Mouse (Mus musculus): ENCODE results near the gene Mrgbp. TPM values are rescaled to one million over a fixed set of nuclear protein-coding genes. Genes with fewer than 3 reads are reported as not detected.

Gene Mrgbp
- polyA plus RNA-seq (2014; fragmentation: Illumina TruSeq; extraction: RNeasy Lipid Tissue Mini Kit (QIAGEN cat#74804); ENCODE audit: low read depth, low replicate concordance): 7.9 TPM

DNA sequence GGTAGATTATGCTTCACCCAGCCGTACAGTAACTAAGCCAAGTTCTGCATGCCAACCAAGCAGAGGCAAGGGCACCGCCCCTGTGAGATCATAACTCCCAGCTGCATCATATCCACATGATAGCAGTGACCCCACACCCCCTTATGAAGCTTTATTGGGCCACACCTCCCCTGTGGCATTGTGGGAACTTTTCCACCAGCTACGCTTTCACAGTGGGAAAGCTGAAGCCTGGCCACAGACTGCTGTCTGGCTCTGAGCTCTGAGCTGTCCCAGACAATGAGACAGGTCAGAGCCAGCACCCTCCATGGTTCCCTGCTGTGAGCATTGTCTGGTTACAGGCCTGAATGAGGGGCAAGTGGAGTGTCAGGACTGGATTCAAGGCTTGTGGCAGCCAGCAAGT lies at the start of gene Mrgbp:
Gene Mrgbp, plus strand, starts transcription at position 303 of the 400 bp plus-strand sequence.

GRCm38 (mm10) chr2:180589123-180589831 lies 8.2 kb downstream of the Mrgbp start, which contains the start of gene Ogfr:
Gene Ogfr, plus strand, starts transcription at chr2:180589245.

DNA sequence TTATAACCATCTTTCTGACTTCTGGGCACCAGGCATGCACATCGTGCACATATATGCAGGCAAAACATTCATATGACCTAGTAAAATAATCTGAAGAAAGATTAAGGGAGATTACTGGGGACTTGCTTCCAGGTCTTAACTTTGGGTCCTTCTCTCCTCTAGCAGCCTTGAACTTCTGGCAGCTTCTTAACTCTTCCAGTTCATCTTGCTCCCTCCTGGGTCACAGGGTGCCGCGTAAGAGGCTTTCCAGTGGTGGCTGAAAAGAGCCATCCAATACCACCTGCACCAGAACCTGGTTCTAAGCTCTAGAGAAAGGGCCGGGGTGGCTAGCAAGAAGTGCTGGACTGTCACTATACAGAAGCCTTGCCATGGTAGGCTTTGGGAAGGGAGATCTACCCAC lies 16.4 kb downstream of the Mrgbp start, which contains the start of gene Col9a3:
Gene Col9a3, plus strand, starts transcription at position 301 of the 400 bp plus-strand sequence.

Other genes with a start within 250 kb of the Mrgbp start
- not detected for gene Gata5, start 246.6 kb upstream of the Mrgbp start, polyA plus RNA-seq (2014; fragmentation: Illumina TruSeq; extraction: RNeasy Lipid Tissue Mini Kit (QIAGEN cat#74804); ENCODE audit: low read depth, low replicate concordance)
- gene Slco4a1, start 125.1 kb upstream of the Mrgbp start, polyA plus RNA-seq (2014; fragmentation: Illumina TruSeq; extraction: RNeasy Lipid Tissue Mini Kit (QIAGEN cat#74804); ENCODE audit: low read depth, low replicate concordance): not detected
- not detected for gene Ntsr1, start 81.3 kb upstream of the Mrgbp start, polyA plus RNA-seq (2014; fragmentation: Illumina TruSeq; extraction: RNeasy Lipid Tissue Mini Kit (QIAGEN cat#74804); ENCODE audit: low read depth, low replicate concordance)
- gene Ogfr, start 7.9 kb downstream of the Mrgbp start, polyA plus RNA-seq (2014; fragmentation: Illumina TruSeq; extraction: RNeasy Lipid Tissue Mini Kit (QIAGEN cat#74804); ENCODE audit: low read depth, low replicate concordance): 14.8 TPM
- not detected for gene Col9a3, start 16.5 kb downstream of the Mrgbp start, polyA plus RNA-seq (2014; fragmentation: Illumina TruSeq; extraction: RNeasy Lipid Tissue Mini Kit (QIAGEN cat#74804); ENCODE audit: low read depth, low replicate concordance)
- not detected for gene Tcfl5, start 61.4 kb downstream of the Mrgbp start, polyA plus RNA-seq (2014; fragmentation: Illumina TruSeq; extraction: RNeasy Lipid Tissue Mini Kit (QIAGEN cat#74804); ENCODE audit: low read depth, low replicate concordance)
- gene Dido1, start 128.7 kb downstream of the Mrgbp start, polyA plus RNA-seq (2014; fragmentation: Illumina TruSeq; extraction: RNeasy Lipid Tissue Mini Kit (QIAGEN cat#74804); ENCODE audit: low read depth, low replicate concordance): 14.5 TPM
- gene Gid8, start 128.8 kb downstream of the Mrgbp start, polyA plus RNA-seq (2014; fragmentation: Illumina TruSeq; extraction: RNeasy Lipid Tissue Mini Kit (QIAGEN cat#74804); ENCODE audit: low read depth, low replicate concordance): 35.7 TPM
- 0.82 TPM for gene Slc17a9, start 144.0 kb downstream of the Mrgbp start, polyA plus RNA-seq (2014; fragmentation: Illumina TruSeq; extraction: RNeasy Lipid Tissue Mini Kit (QIAGEN cat#74804); ENCODE audit: low read depth, low replicate concordance)
- gene Bhlhe23, start 195.6 kb downstream of the Mrgbp start, polyA plus RNA-seq (2014; fragmentation: Illumina TruSeq; extraction: RNeasy Lipid Tissue Mini Kit (QIAGEN cat#74804); ENCODE audit: low read depth, low replicate concordance): not detected

Data from liver, adult 10 weeks (tissue).